Mouse (Mus musculus): Measurements from ENCODE around the gene Vmn1r25. TPM values are rescaled to one million over a fixed set of nuclear protein-coding genes. Genes with fewer than 3 reads are reported as not detected.

Vmn1r25 gene
- polyA plus RNA-seq (2012; rRNA removed): not detected in 2 replicates

GRCm38 (mm10) chr6:57980710-57981109 is at the start of gene Vmn1r25:
Gene Vmn1r25 (minus strand): TSS chr6:57980810.

DNA sequence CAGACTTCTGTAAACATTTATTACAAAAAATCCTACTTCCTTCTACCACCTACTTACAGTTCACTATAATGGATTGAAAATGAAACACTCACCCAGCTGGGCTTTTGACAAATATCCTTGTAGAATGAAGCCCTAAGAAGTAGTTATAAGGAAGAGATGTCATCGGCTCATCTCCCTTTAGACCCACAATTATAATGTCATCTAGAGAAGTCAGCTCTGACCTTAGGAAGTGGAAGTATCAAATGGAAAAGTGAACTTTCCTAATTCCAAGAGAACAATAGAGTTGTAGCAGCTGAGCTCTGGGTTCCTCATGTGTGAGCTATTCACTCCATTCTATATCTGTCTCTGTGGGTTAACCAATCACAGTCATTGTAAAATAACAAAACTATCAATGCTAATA is 34.4 kb upstream of the Vmn1r25 start, which contains the start of gene Vmn1r26:
Vmn1r26 (minus strand) TSS at position 101 of the 400 bp plus-strand sequence.

DNA sequence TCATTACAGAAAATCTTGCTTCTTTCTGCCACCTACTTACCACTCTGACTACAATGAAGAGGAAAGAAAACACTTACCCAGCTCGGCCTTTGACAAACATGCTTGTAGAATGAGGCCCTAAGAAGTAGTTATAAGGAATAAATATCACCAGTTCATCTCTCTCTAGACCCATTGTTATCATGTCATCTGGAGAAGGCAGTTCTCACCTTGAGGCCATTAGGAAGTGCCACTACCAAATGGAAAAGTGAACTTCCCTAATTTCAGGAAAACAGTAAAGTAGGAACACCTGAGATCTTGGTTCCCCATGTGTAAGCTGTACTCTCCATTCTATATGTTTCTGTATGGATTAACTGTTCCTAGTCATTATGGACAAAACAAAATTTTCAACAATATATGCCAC is 19.2 kb downstream of the Vmn1r25 start, which contains the start of gene Vmn1r24:
Vmn1r24 (minus strand) TSS at position 101 of the 400 bp plus-strand sequence.

Other genes with a start within 250 kb of the Vmn1r25 start
- 20.7 and 23.0 TPM in 2 replicates for gene Vopp1, start 155.7 kb downstream of the Vmn1r25 start, polyA plus RNA-seq (2012; rRNA removed)
- not detected in 2 replicates for gene Vmn1r21, start 130.5 kb downstream of the Vmn1r25 start, polyA plus RNA-seq (2012; rRNA removed)
- gene Vmn1r22, start 72.8 kb downstream of the Vmn1r25 start, polyA plus RNA-seq (2012; rRNA removed): not detected in 2 replicates
- gene Vmn1r23, start 54.0 kb downstream of the Vmn1r25 start, polyA plus RNA-seq (2012; rRNA removed): not detected in 2 replicates
- not detected in 2 replicates for gene Vmn1r24, start 19.3 kb downstream of the Vmn1r25 start, polyA plus RNA-seq (2012; rRNA removed)
- not detected in 2 replicates for gene Vmn1r26, start 34.3 kb upstream of the Vmn1r25 start, polyA plus RNA-seq (2012; rRNA removed)
- not detected in 2 replicates for gene Vmn1r27, start 238.0 kb upstream of the Vmn1r25 start, polyA plus RNA-seq (2012; rRNA removed)

Measured in ovary, adult 2 months (tissue).